ENCODE assay signal across 8 mouse cellular contexts in genomic region chr15:83724886-83725269, GRCm38 (mm10). TPM values are rescaled to one million over a fixed set of nuclear protein-coding genes. Genes with fewer than 3 reads are reported as not detected.
DNase-seq lines count a peak whose midpoint lies in the region; TF ChIP-seq lines count a peak whose summit lies in the region.

Gene Scube1 (minus strand): TSS chr15:83725021.

- H3K27ac ChIP-seq in hindbrain, embryonic 10.5 days, result peak within 1 kb of the TSS; percentile 95

- TF ChIP-seq POLR2A in lung, adult 2 months (IDR thresholded peaks at IDR 0.05; ENCODE audit: borderline replicate concordance, extremely low read depth, low read depth, low read length), result peak; percentile 46; the same call in 1 of the 2 replicates

- peaks cover 73% of the 10 kb centered on the region for H3K4me1 ChIP-seq in hindbrain, embryonic 10.5 days (replicated peaks)
- no peaks in the 10 kb centered on the region for H3K4me1 ChIP-seq in lung, adult 2 months (ENCODE audit: control insufficient read depth, insufficient read depth, low read length)

- no peak for TF ChIP-seq CTCF in lung, adult 2 months (IDR thresholded peaks at IDR 0.05; ENCODE audit: insufficient read depth, low read length)

- peaks cover 63% of the 10 kb centered on the region for H3K27me3 ChIP-seq in hindbrain, embryonic 10.5 days (ENCODE audit: insufficient read depth, poor library complexity, severe bottlenecking)

- peaks cover 33% of the 10 kb centered on the region for H3K36me3 ChIP-seq in hindbrain, embryonic 10.5 days

- no peaks in the 10 kb centered on the region for H3K9me3 ChIP-seq in hindbrain, embryonic 10.5 days

- DNase-seq in Muller cell, postnatal 12 days (ENCODE audit: inconsistent ontology term), result peak; percentile 90
- DNase-seq in cerebellum, postnatal 10 days, result peak; percentile 89 to 95
- DNase-seq in frontal cortex, postnatal 14 days (ENCODE audit: low spot score in 2 of 2), result peak; percentile 67 to 78
- DNase-seq in hindbrain, embryonic 10.5 days (ENCODE audit: low spot score), result peak; percentile 93
- DNase-seq in layer of hippocampus, adult 9-10 months (ENCODE audit: low spot score), result peak; percentile 42
- peak; percentile 82 for DNase-seq in lung, adult 2 months
- DNase-seq in retina, adult 2 months (ENCODE audit: low read depth, low spot score), result peak; percentile 25
- peak; percentile 77 to 84 for DNase-seq in urinary bladder, adult 18-20 months (ENCODE audit: low spot score in 2 of 2)

- peak within 1 kb of the TSS; percentile 85 for H3K4me3 ChIP-seq in hindbrain, embryonic 10.5 days
- H3K4me3 ChIP-seq in lung, adult 2 months (replicated peaks; ENCODE audit: extremely low read depth, low read depth, low read length), result peak within 1 kb of the TSS; percentile 55

- under 1% methylated on average over 51 of the region's 51 CpGs for WGBS in hindbrain, embryonic 10.5 days
- under 1% methylated on average over 45 of the region's 51 CpGs for whole genome bisulfite sequencing in lung, adult 2 months

RNA-seq across cellular contexts. Expression of gene Scube1, which starts in this region (rescaled TPM):
- 62.6 and 70.5 TPM in 2 replicates for polyA plus RNA-seq in hindbrain, embryonic 10.5 days (2016; fragmentation: Nextera tagmentation; extraction: Ambion mirVana)
- polyA plus RNA-seq in lung, adult 2 months (2012; rRNA removed), result 17.2 and 18.8 TPM in 2 replicates

Comparison
In these comparisons a context has a peak if more than half of its experiments do, and no peak if none do; other contexts are left out.
1. Peak in every context shown above with its lines: DNase-seq, H3K4me3 ChIP-seq and H3K27ac ChIP-seq.
2. DNase-seq: peak in every context shown above with its lines; median percentile 93 in hindbrain, embryonic 10.5 days; 92 in cerebellum, postnatal 10 days; 90 in Muller cell, postnatal 12 days; 82 in lung, adult 2 months; 80 in urinary bladder, adult 18-20 months; 72 in frontal cortex, postnatal 14 days; 42 in layer of hippocampus, adult 9-10 months; 25 in retina, adult 2 months.